Mouse (Mus musculus): ENCODE results near the gene Olfr311. TPM values are rescaled to one million over a fixed set of nuclear protein-coding genes. Genes with fewer than 3 reads are reported as not detected.

Olfr311 gene
- polyA plus RNA-seq, 1 experiment: not detected

GRCm38 (mm10) chr11:58860744-58861143 is 21.7 kb downstream of the Olfr311 start:
- Histone ChIP-seq H3K4me3 (ENCODE audit: insufficient read depth, low read depth, low read length) (no peak overlapping the region), H3K27ac (ENCODE audit: insufficient read depth, low read depth, low read length) (no peak overlapping the region), H3K4me1 (ENCODE audit: control insufficient read depth, insufficient read depth, low read length) (no peaks in the 10 kb centered on the region)
- WGBS: 94% methylated on average over 8 of the region's 8 CpGs
- TF ChIP-seq CTCF (IDR thresholded peaks at IDR 0.05; ENCODE audit: insufficient read depth, low read depth, low read length) (no peak), POLR2A (IDR thresholded peaks at IDR 0.05; ENCODE audit: insufficient read depth, low read depth, low read length) (no peak)

- Histone ChIP-seq H3K4me3 (ENCODE audit: insufficient read depth, low read depth, low read length) (peak within 1 kb of the TSS; percentile 87), H3K27ac (ENCODE audit: insufficient read depth, low read depth, low read length) (peak within 1 kb of the TSS; percentile 68), H3K4me1 (ENCODE audit: control insufficient read depth, insufficient read depth, low read length) (peaks cover 4% of the 10 kb centered on the region; the same call in 1 of the 2 replicates)
- TF ChIP-seq POLR2A (IDR thresholded peaks at IDR 0.05; ENCODE audit: insufficient read depth, low read depth, low read length): no peak
- TF ChIP-seq CTCF (IDR thresholded peaks at IDR 0.05; ENCODE audit: insufficient read depth, low read depth, low read length): no peak
- 4% methylated on average over 37 of the region's 37 CpGs for WGBS
Measured at GRCm38 (mm10) chr11:58867039-58867953, 28.2 kb downstream of the Olfr311 start, which contains the start of gene 2810021J22Rik. TSS of gene 2810021J22Rik (plus strand) at chr11:58867216.

GRCm38 (mm10) chr11:58867954-58868330 is 28.9 kb downstream of the Olfr311 start:
- no peak overlapping the region for H3K27ac ChIP-seq (ENCODE audit: insufficient read depth, low read depth, low read length)

GRCm38 (mm10) chr11:58870961-58871360 is 31.9 kb downstream of the Olfr311 start:
- WGBS: 86% methylated on average over 4 of the region's 4 CpGs
- H3K4me1 ChIP-seq (ENCODE audit: control insufficient read depth, insufficient read depth, low read length): peaks cover 4% of the 10 kb centered on the region; the same call in 1 of the 2 replicates
- no peak overlapping the region for H3K4me3 ChIP-seq (ENCODE audit: insufficient read depth, low read depth, low read length)

More at GRCm38 (mm10) chr11:58867954-58868330, 28.9 kb downstream of the Olfr311 start:
- 66% methylated on average over 6 of the region's 6 CpGs for WGBS
- peaks cover 4% of the 10 kb centered on the region; the same call in 1 of the 2 replicates for H3K4me1 ChIP-seq (ENCODE audit: control insufficient read depth, insufficient read depth, low read length)
- H3K4me3 ChIP-seq (ENCODE audit: insufficient read depth, low read depth, low read length): no peak overlapping the region
- TF ChIP-seq CTCF (IDR thresholded peaks at IDR 0.05; ENCODE audit: insufficient read depth, low read depth, low read length) (no peak), POLR2A (IDR thresholded peaks at IDR 0.05; ENCODE audit: insufficient read depth, low read depth, low read length) (no peak)

GRCm38 (mm10) chr11:58883756-58884155 is 44.7 kb downstream of the Olfr311 start:
- TF ChIP-seq CTCF (IDR thresholded peaks at IDR 0.05; ENCODE audit: insufficient read depth, low read depth, low read length) (no peak), POLR2A (IDR thresholded peaks at IDR 0.05; ENCODE audit: insufficient read depth, low read depth, low read length) (no peak)
- 86% methylated on average over 8 of the region's 8 CpGs for WGBS
- H3K4me1 ChIP-seq (ENCODE audit: control insufficient read depth, insufficient read depth, low read length): no peaks in the 10 kb centered on the region

More at GRCm38 (mm10) chr11:58870961-58871360, 31.9 kb downstream of the Olfr311 start:
- TF ChIP-seq POLR2A (IDR thresholded peaks at IDR 0.05; ENCODE audit: insufficient read depth, low read depth, low read length) (no peak), CTCF (IDR thresholded peaks at IDR 0.05; ENCODE audit: insufficient read depth, low read depth, low read length) (no peak)
- H3K27ac ChIP-seq (ENCODE audit: insufficient read depth, low read depth, low read length): no peak overlapping the region

GRCm38 (mm10) chr11:58890511-58890910 is 51.5 kb downstream of the Olfr311 start:
- Histone ChIP-seq H3K4me3 (ENCODE audit: insufficient read depth, low read depth, low read length) (no peak overlapping the region), H3K4me1 (ENCODE audit: control insufficient read depth, insufficient read depth, low read length) (no peaks in the 10 kb centered on the region), H3K27ac (ENCODE audit: insufficient read depth, low read depth, low read length) (no peak overlapping the region)
- WGBS: 84% methylated on average over 10 of the region's 10 CpGs
- TF ChIP-seq POLR2A (IDR thresholded peaks at IDR 0.05; ENCODE audit: insufficient read depth, low read depth, low read length) (no peak), CTCF (IDR thresholded peaks at IDR 0.05; ENCODE audit: insufficient read depth, low read depth, low read length) (no peak)

More at GRCm38 (mm10) chr11:58883756-58884155, 44.7 kb downstream of the Olfr311 start:
- no peak overlapping the region for H3K4me3 ChIP-seq (ENCODE audit: insufficient read depth, low read depth, low read length)
- H3K27ac ChIP-seq (ENCODE audit: insufficient read depth, low read depth, low read length): no peak overlapping the region

Other genes with a start within 250 kb of the Olfr311 start
- gene Olfr324, start 244.1 kb upstream of the Olfr311 start, polyA plus RNA-seq (2012; ENCODE audit: insufficient read depth, insufficient read length, low replicate concordance, missing spikeins): not detected in 2 replicates
- not detected in 2 replicates for gene 2210407C18Rik, start 223.2 kb upstream of the Olfr311 start, polyA plus RNA-seq (2012; ENCODE audit: insufficient read depth, insufficient read length, low replicate concordance, missing spikeins)
- gene Olfr323, start 208.8 kb upstream of the Olfr311 start, polyA plus RNA-seq (2012; ENCODE audit: insufficient read depth, insufficient read length, low replicate concordance, missing spikeins): not detected in 2 replicates
- gene Trim58, start 198.8 kb upstream of the Olfr311 start, polyA plus RNA-seq (2012; ENCODE audit: insufficient read depth, insufficient read length, low replicate concordance, missing spikeins): not detected in 2 replicates
- gene Olfr322, start 180.5 kb upstream of the Olfr311 start, polyA plus RNA-seq (2012; ENCODE audit: insufficient read depth, insufficient read length, low replicate concordance, missing spikeins): not detected in 2 replicates
- gene Olfr320, start 158.2 kb upstream of the Olfr311 start, polyA plus RNA-seq (2012; ENCODE audit: insufficient read depth, insufficient read length, low replicate concordance, missing spikeins): not detected in 2 replicates
- not detected in 2 replicates for gene Olfr319, start 140.1 kb upstream of the Olfr311 start, polyA plus RNA-seq (2012; ENCODE audit: insufficient read depth, insufficient read length, low replicate concordance, missing spikeins)
- gene Olfr318, start 115.2 kb upstream of the Olfr311 start, polyA plus RNA-seq (2012; ENCODE audit: insufficient read depth, insufficient read length, low replicate concordance, missing spikeins): not detected in 2 replicates
- not detected in 2 replicates for gene Olfr317, start 100.0 kb upstream of the Olfr311 start, polyA plus RNA-seq (2012; ENCODE audit: insufficient read depth, insufficient read length, low replicate concordance, missing spikeins)
- gene Olfr316, start 86.5 kb upstream of the Olfr311 start, polyA plus RNA-seq (2012; ENCODE audit: insufficient read depth, insufficient read length, low replicate concordance, missing spikeins): not detected in 2 replicates
- gene Olfr315, start 66.1 kb upstream of the Olfr311 start, polyA plus RNA-seq (2012; ENCODE audit: insufficient read depth, insufficient read length, low replicate concordance, missing spikeins): not detected in 2 replicates
- not detected in 2 replicates for gene Olfr314, start 56.3 kb upstream of the Olfr311 start, polyA plus RNA-seq (2012; ENCODE audit: insufficient read depth, insufficient read length, low replicate concordance, missing spikeins)
- not detected in 2 replicates for gene Fam183b, start 37.3 kb upstream of the Olfr311 start, polyA plus RNA-seq (2012; ENCODE audit: insufficient read depth, insufficient read length, low replicate concordance, missing spikeins)
- gene Olfr313, start 24.3 kb upstream of the Olfr311 start, polyA plus RNA-seq (2012; ENCODE audit: insufficient read depth, insufficient read length, low replicate concordance, missing spikeins): not detected in 2 replicates
- gene Olfr312, start 10.0 kb upstream of the Olfr311 start, polyA plus RNA-seq (2012; ENCODE audit: insufficient read depth, insufficient read length, low replicate concordance, missing spikeins): not detected in 2 replicates
- gene Gm12258, start 7.9 kb downstream of the Olfr311 start, polyA plus RNA-seq (2012; ENCODE audit: insufficient read depth, insufficient read length, low replicate concordance, missing spikeins): not detected in 2 replicates
- gene 2810021J22Rik, start 28.0 kb downstream of the Olfr311 start, polyA plus RNA-seq (2012; ENCODE audit: insufficient read depth, insufficient read length, low replicate concordance, missing spikeins): not detected in 2 replicates
- gene Zfp39, start 65.0 kb downstream of the Olfr311 start, polyA plus RNA-seq (2012; ENCODE audit: insufficient read depth, insufficient read length, low replicate concordance, missing spikeins): not detected in 2 replicates
- not detected in 2 replicates for gene Btnl10, start 78.7 kb downstream of the Olfr311 start, polyA plus RNA-seq (2012; ENCODE audit: insufficient read depth, insufficient read length, low replicate concordance, missing spikeins)
- gene Rnf187, start 99.7 kb downstream of the Olfr311 start, polyA plus RNA-seq (2012; ENCODE audit: insufficient read depth, insufficient read length, low replicate concordance, missing spikeins): not detected in 2 replicates
- not detected in 2 replicates for gene Hist3h2ba, start 109.7 kb downstream of the Olfr311 start, polyA plus RNA-seq (2012; ENCODE audit: insufficient read depth, insufficient read length, low replicate concordance, missing spikeins)
- not detected in 2 replicates for gene Hist3h2a, start 115.4 kb downstream of the Olfr311 start, polyA plus RNA-seq (2012; ENCODE audit: insufficient read depth, insufficient read length, low replicate concordance, missing spikeins)
- not detected in 2 replicates for gene Trim17, start 115.4 kb downstream of the Olfr311 start, polyA plus RNA-seq (2012; ENCODE audit: insufficient read depth, insufficient read length, low replicate concordance, missing spikeins)
- not detected in 2 replicates for gene Trim11, start 138.8 kb downstream of the Olfr311 start, polyA plus RNA-seq (2012; ENCODE audit: insufficient read depth, insufficient read length, low replicate concordance, missing spikeins)

Measured in olfactory bulb, adult 2 months (tissue).